Mouse (Mus musculus) forebrain, embryonic 16.5 days (tissue): ENCODE measurements around the gene Mme. TPM values are rescaled to one million over a fixed set of nuclear protein-coding genes. Genes with fewer than 3 reads are reported as not detected.

Experiments used
- ATAC-seq: fragments of 200-750 bp; cut with Nextera tagmentation; 2 replicates; pipeline ENCODE4 v1.8.0; 2017; ENCODE audit warnings: mild to moderate bottlenecking, moderate library complexity
- H3K27ac ChIP-seq: fragments of 300-500 bp; sonication (generic); 2 replicates; pipeline ENCODE4 v1.5.1; 2014; ENCODE audit warnings: low read length, control low read depth
- H3K27me3 ChIP-seq: fragments of 300-500 bp; sonication (generic); replicated peaks from 2 replicates; pipeline ENCODE4 v1.6.1; 2014; ENCODE audit warnings: low read length; ENCODE audit not compliant: control insufficient read depth, insufficient read depth
- H3K36me3 ChIP-seq: fragments of 300-500 bp; sonication (generic); 2 replicates; pipeline ENCODE4 v1.6.1; 2014; ENCODE audit not compliant: control insufficient read depth, insufficient read depth
- H3K4me1 ChIP-seq: fragments of 300-500 bp; sonication (generic); replicated peaks from 2 replicates; pipeline ENCODE4 v1.6.1; 2014; ENCODE audit warnings: low read length; ENCODE audit not compliant: control insufficient read depth, insufficient read depth
- H3K4me2 ChIP-seq: fragments of 300-500 bp; sonication (generic); 2 replicates; pipeline ENCODE4 v1.6.1; 2014; ENCODE audit warnings: mild to moderate bottlenecking, low read length, control low read depth
- H3K4me3 ChIP-seq: fragments of 300-500 bp; sonication (generic); replicated peaks from 2 replicates; pipeline ENCODE4 v1.5.1; 2014; ENCODE audit warnings: mild to moderate bottlenecking, low read length, control low read depth
- H3K9ac ChIP-seq: fragments of 300-500 bp; sonication (generic); replicated peaks from 2 replicates; pipeline ENCODE4 v1.6.1; 2014; ENCODE audit warnings: low read depth, low read length, control low read depth
- H3K9me3 ChIP-seq: fragments of 300-500 bp; sonication (generic); 2 replicates; pipeline ENCODE4 v1.6.1; 2016; ENCODE audit warnings: low read length; ENCODE audit not compliant: control insufficient read depth
- WGBS: fragments of 180-500 bp; shearing (Covaris S2); extraction: QIAGEN DNeasy Blood & Tissue Kit; methylation state at CpG from one replicate; pipeline ENCODE4 v1.1.7; 2014; 5-methylcytosine and 5-hydroxymethylcytosine counted together
- polyA plus RNA-seq: library from polyadenylated mRNA; unstranded; fragments of >200 nt; fragmentation: Nextera tagmentation; extraction: Ambion mirVana; gene quantifications from 2 replicates; pipeline ENCODE4 v1.2.1, GENCODE M21; 2015

Gene Mme
- polyA plus RNA-seq, 1 experiment from 2014 or later: 3.5 TPM

DNA sequence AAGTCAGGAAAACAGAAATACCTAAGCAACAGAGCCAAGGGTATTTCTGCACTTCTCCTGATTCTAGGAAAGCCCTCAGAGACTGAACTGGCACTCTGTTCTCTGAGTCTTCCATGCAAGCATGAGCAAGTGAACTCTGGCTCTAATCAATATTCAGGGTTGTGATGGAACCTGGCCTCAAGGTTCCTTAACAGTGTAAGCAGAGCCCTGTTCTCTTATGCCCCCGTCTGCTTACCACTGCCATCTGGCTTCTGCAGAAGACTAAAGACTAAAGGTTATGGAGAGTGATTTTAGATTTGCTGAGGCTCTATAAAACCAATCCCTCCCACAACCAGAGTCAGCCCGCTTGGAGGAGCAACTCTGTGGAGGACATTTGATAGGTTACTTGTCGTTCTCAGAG lies 99.2 kb downstream of the Mme start:
- no peaks in the 10 kb centered on the region for H3K4me1 ChIP-seq
- no peak overlapping the region for H3K4me2 ChIP-seq
- H3K9ac ChIP-seq: no peak overlapping the region
- no peak overlapping the region for H3K4me3 ChIP-seq
- ATAC-seq: no peak
- no peaks in the 10 kb centered on the region for H3K9me3 ChIP-seq
- WGBS: 84% methylated on average over 3 of the region's 3 CpGs
- H3K27me3 ChIP-seq: no peaks in the 10 kb centered on the region
- no peak overlapping the region for H3K27ac ChIP-seq
- no peaks in the 10 kb centered on the region for H3K36me3 ChIP-seq

DNA sequence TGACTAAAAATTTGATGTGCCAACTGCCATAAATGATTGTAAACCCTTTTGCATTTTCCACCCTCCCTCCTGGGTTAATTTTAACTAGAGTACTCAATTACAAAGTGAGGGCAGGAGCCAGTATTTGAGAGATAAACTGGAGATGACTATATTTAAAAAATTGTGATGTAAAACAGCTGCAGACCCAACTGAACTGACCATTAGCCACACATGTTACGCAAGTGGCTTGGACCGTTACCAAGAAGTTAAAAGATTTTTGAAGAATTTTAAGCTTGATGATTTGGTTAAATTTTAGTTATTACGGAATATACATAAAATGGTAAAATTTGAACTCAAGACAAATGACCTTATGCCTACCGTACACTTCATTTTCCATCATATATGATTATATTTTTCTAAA lies 100.1 kb downstream of the Mme start:
- no peak overlapping the region for H3K4me3 ChIP-seq
- H3K27me3 ChIP-seq: no peaks in the 10 kb centered on the region
- no peaks in the 10 kb centered on the region for H3K4me1 ChIP-seq
- no peaks in the 10 kb centered on the region for H3K36me3 ChIP-seq
- H3K9me3 ChIP-seq: no peaks in the 10 kb centered on the region
- no peak for ATAC-seq
- no peak overlapping the region for H3K9ac ChIP-seq
- WGBS: 96% methylated on average over 4 of the region's 4 CpGs
- H3K27ac ChIP-seq: no peak overlapping the region
- no peak overlapping the region for H3K4me2 ChIP-seq

DNA sequence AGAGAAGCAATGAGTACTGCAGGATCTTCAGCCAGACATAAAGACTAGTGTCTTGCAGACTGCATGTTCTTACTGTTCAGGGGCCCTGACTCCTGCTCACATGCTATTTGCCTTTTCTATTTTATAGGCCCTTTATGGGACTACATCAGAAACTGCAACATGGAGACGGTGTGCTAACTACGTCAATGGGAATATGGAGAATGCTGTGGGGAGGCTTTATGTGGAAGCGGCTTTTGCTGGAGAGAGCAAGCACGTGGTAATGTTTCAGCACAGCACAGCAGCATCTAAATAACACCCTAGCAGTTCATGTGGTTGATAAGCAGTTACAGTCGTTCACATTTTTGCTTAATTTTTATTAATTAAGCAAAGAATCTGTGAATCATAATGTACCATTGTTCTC lies 103.7 kb downstream of the Mme start:
- H3K27ac ChIP-seq: no peak overlapping the region
- no peaks in the 10 kb centered on the region for H3K4me1 ChIP-seq
- WGBS: 84% methylated on average over 5 of the region's 5 CpGs
- H3K9ac ChIP-seq: no peak overlapping the region
- no peak overlapping the region for H3K4me2 ChIP-seq
- no peaks in the 10 kb centered on the region for H3K9me3 ChIP-seq
- H3K27me3 ChIP-seq: no peaks in the 10 kb centered on the region
- H3K4me3 ChIP-seq: no peak overlapping the region
- H3K36me3 ChIP-seq: no peaks in the 10 kb centered on the region
- no peak for ATAC-seq

DNA sequence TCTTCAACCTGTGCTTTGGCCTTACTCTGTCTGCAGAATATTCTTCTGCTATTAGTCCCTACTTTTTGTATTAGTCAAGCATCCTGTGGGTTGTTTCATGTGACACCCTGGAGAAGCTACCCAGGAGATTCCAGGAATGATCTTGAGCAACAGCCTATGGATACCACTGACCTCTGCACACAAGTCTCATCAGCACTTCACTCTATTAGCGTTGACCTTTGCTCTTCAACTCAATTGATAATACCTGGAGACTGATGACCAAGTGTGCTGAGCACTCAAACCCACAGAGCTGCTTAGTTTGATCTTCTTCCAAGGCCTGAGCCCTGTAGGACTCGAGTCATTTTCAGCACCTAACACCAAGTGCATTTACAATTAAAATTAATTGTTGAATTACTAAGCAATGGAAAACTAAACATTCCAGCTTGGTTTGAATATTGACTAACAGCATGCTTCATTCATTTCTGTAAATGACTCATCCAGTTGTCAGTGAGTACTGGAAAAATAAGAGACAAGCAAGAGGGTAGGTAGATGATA lies 107.6 kb downstream of the Mme start:
- no peak for ATAC-seq
- Histone ChIP-seq H3K4me1 (no peaks in the 10 kb centered on the region), H3K4me3 (no peak overlapping the region), H3K9me3 (no peaks in the 10 kb centered on the region), H3K27me3 (no peaks in the 10 kb centered on the region), H3K9ac (no peak overlapping the region), H3K36me3 (no peaks in the 10 kb centered on the region), H3K27ac (no peak overlapping the region), H3K4me2 (no peak overlapping the region)
- 78% methylated on average over 2 of the region's 2 CpGs for WGBS

DNA sequence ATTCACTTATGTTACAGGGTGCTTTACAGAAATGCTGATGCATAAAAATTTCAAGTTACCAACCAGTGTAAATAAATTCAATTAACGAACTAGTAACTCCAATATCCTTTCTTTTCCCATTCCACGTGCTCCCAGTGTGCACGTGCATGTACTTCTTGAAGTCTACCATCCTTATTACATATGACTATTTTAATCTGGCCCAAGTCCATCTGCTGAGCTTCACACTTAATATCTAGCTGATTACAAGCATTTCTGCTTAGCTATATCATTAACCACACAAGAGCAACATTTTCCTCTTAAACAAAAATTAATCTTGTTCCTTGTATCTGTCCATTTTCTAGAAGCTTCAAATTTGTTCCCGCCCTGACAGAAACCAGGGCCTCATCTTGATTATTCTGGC lies 108.9 kb downstream of the Mme start:
- H3K9me3 ChIP-seq: no peaks in the 10 kb centered on the region
- no peak overlapping the region for H3K4me3 ChIP-seq
- no peak overlapping the region for H3K27ac ChIP-seq
- H3K4me1 ChIP-seq: no peaks in the 10 kb centered on the region
- no peak overlapping the region for H3K9ac ChIP-seq
- 88% methylated on average over 4 of the region's 4 CpGs for WGBS
- H3K27me3 ChIP-seq: no peaks in the 10 kb centered on the region
- H3K4me2 ChIP-seq: no peak overlapping the region
- no peak for ATAC-seq
- H3K36me3 ChIP-seq: no peaks in the 10 kb centered on the region

DNA sequence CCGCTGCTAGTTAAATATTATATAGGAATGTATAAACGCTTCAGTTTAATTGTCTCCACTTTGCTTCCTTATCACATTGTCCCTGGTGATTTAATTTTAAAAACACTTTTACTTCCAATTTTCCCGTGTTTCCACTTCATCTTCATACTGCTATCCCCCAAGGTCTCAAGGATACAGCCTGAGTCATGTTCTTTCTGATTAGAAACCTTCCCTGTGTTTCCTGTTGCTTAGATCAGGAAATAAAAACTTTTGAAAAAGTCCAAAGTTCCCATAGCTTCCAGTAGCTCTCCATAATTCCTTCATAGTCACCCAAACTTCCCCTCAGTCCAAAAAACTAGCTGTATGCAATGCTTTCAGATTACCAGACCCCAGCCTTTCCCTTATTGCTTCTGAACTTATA lies 109.4 kb downstream of the Mme start:
- Histone ChIP-seq H3K27me3 (no peaks in the 10 kb centered on the region), H3K4me3 (no peak overlapping the region), H3K27ac (no peak overlapping the region), H3K4me2 (no peak overlapping the region), H3K4me1 (no peaks in the 10 kb centered on the region), H3K9ac (no peak overlapping the region), H3K9me3 (no peaks in the 10 kb centered on the region), H3K36me3 (no peaks in the 10 kb centered on the region)
- WGBS: 80% methylated on average over 3 of the region's 3 CpGs
- ATAC-seq: no peak

DNA sequence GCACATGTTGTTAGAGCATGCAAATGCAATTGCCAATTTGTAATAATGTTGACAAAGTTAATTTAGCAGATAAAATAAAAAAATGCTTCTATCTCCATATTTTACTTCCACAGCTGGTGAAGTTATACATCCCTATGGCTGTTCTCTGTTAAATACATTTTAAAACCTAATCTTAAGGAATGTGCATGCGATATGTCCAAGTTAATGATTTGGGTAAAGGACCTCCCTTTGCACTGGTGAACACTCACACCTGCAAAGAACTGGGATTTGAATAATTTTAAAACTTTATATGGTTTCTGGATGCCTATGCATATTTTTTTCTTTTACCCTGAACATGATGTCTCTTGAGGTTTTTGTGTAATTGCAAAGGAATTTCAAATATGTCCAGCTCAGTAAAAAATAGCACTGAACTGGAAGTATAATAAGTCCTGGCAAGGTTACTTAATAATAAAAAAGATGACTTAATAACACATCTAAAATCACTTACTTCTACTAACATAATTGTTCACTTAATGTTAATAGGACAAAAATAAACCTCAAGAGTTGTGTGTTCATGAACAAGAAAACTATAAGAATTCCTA lies 110.4 kb downstream of the Mme start:
- H3K4me3 ChIP-seq: no peak overlapping the region
- H3K4me1 ChIP-seq: no peaks in the 10 kb centered on the region
- no peaks in the 10 kb centered on the region for H3K27me3 ChIP-seq
- H3K36me3 ChIP-seq: no peaks in the 10 kb centered on the region
- H3K27ac ChIP-seq: no peak overlapping the region
- ATAC-seq: no peak
- no peak overlapping the region for H3K9ac ChIP-seq
- H3K4me2 ChIP-seq: no peak overlapping the region
- 100% methylated on average over 1 of the region's 1 CpGs for WGBS
- no peaks in the 10 kb centered on the region for H3K9me3 ChIP-seq

DNA sequence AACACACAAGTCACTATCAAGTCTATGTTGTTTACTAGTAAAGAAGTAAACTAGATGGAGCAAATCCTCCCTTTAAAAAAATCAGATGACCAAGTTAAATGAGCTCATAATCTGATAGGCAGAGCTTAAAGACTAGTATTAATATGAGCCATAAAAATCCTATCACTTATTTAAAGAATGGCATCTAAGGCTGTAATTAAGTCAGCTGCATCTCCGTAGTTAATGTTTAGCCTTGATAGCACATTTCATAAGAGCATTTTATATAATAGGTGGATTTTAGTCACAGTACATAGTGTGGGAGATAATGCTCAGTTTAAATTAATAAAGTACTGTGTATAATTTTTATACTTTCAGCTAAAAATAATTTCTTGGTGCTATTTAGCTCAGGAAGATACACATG lies 118.2 kb downstream of the Mme start:
- Histone ChIP-seq H3K27me3 (no peaks in the 10 kb centered on the region), H3K27ac (no peak overlapping the region), H3K4me1 (no peaks in the 10 kb centered on the region), H3K4me3 (no peak overlapping the region), H3K9ac (no peak overlapping the region), H3K36me3 (no peaks in the 10 kb centered on the region), H3K9me3 (no peaks in the 10 kb centered on the region), H3K4me2 (no peak overlapping the region)
- ATAC-seq: no peak
- 93% methylated on average over 1 of the region's 1 CpGs for WGBS

DNA sequence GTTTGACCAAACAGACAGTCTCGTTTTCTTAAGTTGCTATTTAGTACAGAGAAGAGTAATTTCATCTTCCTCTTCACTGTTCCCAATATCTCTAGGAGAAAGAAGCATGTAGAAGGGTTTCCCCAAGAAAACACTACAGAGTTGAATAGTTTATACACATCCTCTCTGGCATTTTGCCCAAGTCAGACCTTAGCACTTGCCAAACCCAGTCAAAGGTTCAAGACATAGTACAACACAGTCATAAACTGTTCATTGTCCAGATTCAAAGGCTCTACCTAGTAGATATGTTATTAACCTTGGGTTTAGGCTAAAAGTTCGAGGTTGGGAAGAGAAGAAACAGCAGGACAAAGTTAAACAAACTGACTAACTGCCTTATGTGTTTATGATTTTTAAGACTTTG lies 143.7 kb downstream of the Mme start:
- Histone ChIP-seq H3K9me3 (no peaks in the 10 kb centered on the region), H3K27ac (no peak overlapping the region), H3K4me1 (no peaks in the 10 kb centered on the region), H3K4me2 (no peak overlapping the region), H3K36me3 (no peaks in the 10 kb centered on the region), H3K4me3 (no peak overlapping the region), H3K9ac (no peak overlapping the region), H3K27me3 (no peaks in the 10 kb centered on the region)
- 66% methylated on average over 2 of the region's 2 CpGs for WGBS
- no peak for ATAC-seq

DNA sequence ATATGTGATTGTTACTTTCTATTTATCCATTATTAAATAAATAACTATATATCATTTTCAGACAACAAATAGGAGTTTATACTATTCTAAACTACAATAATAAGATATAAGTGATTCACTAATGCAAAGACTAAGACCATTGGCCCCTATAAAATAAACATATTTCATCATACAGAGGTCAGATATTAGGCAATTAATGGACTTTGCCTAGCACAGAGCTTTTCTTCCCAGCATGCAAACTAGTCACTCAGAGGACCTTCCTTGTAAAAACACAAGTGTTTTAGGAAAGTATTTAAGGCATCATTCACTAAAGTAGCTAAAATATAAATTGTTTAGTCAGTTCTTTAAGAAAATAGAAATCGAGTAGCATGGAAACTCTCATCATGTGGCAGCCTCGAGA lies 149.4 kb downstream of the Mme start:
- Histone ChIP-seq H3K9ac (no peak overlapping the region), H3K4me1 (no peaks in the 10 kb centered on the region), H3K36me3 (no peaks in the 10 kb centered on the region), H3K27ac (no peak overlapping the region), H3K9me3 (no peaks in the 10 kb centered on the region), H3K27me3 (no peaks in the 10 kb centered on the region), H3K4me3 (no peak overlapping the region), H3K4me2 (no peak overlapping the region)
- 88% methylated on average over 2 of the region's 2 CpGs for WGBS
- ATAC-seq: no peak
